Mouse (Mus musculus): Measurements from ENCODE around the gene Rps6ka2.
"Not testable (repeated sequence)": the region's sequence is repeated elsewhere in the genome, so short reads cannot be mapped to it uniquely, and the experiment has no call there.

Rps6ka2 gene

DNA sequence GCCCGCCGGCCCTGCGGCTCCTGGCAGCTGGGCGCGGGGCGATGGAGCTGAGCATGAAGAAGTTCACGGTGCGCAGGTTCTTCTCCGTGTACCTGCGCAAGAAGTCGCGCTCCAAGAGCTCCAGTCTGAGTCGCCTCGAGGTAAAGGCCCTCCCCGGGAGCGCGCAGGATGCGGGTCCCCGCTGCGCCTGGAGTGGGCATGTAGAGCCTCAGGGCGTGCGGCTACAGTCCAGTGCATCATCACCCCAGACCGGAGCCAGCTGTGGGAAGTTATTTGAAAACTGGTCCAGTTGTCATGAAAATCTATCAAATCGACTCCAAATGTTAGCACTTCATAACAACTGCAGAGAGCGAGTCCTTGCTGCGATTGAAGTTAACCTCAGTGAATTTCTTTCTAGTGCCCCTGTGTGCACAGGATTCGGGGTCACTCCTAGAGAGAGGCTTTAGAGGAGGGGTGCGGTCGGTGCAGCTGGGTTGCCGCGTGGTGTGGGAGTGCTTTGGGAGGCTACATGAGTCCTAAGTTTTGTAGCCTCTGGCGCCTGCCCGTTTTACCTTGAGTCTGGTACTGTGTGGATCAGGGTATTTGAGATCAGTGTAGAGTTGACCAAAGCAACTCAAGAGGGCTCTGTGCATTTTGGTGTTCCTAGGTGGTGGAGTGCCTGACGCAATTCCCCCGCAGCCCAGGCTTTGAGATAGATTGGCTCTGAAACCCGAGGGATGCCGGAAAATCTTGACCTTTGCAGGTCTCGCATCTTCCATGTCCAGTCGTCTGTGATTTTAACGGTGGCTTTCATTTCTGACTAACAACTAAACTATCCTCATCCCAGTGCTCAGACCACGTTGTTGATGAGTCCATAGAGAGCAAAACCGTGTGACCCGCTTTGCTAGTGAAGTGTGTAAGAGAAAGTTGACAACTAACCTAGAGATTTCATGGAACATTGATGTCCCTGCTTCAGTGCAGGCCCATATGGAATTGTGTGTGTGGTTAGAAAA lies 685 bp downstream of the Rps6ka2 start:
- DNase-seq (ENCODE audit: low spot score in 2 of 2) = peak in 1 of 2 experiments; percentile 15

DNA sequence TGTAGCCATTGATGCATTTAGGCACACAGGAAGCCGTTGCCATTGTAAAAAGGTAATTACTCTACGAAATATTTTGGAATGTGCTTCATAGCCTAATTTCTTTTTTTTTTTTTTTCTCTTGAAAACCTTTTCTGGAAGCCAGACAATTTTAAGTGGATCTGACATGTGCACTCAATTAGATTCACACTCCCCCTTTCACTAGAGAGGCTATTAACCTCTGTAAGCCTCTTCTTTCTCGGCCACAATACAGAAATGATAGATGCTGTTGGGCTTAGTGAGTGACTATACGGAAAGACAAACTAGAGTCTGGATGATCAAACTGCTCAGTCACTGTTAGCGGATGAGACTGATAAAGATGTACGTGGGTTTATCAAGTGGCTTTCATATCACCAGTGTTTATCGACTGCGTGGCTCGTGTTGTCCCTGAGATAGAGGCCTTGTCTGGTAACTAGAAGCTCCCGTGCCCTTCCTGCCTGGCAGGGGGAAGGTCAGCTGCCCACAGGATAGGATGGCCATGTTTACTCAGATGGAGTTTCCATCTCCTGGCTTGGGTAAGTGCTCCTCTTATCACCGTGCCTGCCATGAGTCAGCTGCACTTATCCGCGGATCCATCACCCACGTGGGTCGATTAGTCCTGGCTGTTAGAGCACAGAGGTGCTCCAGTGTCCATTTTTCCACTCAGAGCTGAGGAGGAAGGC lies 3.6 kb downstream of the Rps6ka2 start:
- DNase-seq (ENCODE audit: low spot score in 2 of 2) = no peak

DNA sequence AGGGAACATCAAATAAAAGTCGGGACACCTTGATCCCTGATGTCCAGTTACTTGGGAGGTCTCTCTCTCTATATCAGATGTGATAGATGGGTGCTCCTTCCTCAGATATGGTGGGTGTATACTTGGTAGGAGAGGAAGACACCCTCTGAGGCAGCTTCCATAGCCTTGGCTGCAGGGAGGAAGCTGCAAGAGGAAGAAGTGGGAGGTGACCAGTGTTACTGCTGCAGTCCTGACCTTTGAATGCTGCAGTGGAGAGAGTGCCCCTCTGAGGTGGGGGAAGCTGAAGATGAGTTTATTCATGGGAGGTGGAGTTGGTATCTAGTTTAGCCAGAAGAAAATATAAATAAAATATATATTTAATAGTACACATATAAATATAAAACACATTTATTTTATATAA lies 5.4 kb downstream of the Rps6ka2 start:
- no peak for DNase-seq (ENCODE audit: low spot score in 2 of 2)

DNA sequence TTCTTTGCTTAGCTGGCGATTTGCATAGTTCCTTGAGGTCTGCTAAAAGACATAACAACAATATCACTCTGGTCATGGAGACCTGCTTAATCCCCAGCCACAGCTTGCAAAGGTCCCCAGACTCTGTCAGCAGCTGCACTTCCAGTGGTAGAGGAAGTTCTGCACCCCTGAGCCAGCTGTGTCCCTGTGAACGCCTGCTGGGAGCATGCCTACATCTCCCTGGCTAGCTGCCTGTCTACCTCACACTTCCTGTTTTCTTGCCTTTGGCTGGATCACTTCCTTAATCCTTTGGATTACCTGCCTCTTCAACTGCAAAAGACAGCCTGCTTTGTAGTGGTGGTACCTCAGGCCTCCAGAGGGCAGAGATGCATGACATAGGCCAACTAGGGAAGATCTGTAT lies 6.5 kb downstream of the Rps6ka2 start:
- peak; percentile 43 to 74 for DNase-seq (ENCODE audit: low spot score in 2 of 2)

DNA sequence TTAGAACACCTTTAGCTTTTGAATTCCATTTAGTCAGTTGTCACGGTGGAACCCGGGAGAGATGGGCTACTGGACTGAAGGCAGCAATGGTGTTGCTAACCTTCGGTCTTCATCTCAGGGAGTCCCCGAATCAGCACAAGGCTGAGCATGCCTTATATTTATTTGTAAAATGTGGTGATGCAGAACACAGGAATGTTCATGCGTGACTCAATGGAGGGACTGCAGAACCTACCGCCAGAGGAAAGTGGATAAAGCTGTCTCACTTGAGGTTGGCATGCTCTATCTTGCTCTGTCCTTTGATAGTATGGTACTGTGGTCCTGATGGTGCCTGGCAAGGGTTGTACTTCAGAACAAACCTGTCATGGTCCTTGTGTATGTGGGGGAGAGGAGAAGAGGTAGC lies 8.3 kb downstream of the Rps6ka2 start:
- no peak for DNase-seq (ENCODE audit: low spot score in 2 of 2)

DNA sequence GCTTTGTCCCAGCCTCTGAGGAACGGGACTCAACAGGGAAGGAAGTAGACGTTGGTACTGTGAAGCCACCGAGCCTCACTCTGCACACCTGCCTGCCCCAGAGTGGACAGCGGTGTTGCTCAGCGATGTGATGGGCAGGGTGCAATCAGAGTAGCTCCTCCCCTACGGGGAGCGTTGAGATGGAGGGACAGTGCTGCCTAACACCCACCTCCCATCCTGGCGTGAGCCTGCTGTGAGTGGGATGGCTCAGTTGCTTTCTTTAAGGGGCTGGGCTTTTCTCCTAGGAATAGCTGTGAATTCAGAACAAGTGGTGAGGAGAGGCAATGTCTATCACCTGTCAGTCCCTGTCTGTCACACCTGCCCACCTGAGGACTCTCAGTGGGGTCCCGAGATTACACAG lies 12.3 kb downstream of the Rps6ka2 start:
- no peak for DNase-seq (ENCODE audit: low spot score in 2 of 2)

DNA sequence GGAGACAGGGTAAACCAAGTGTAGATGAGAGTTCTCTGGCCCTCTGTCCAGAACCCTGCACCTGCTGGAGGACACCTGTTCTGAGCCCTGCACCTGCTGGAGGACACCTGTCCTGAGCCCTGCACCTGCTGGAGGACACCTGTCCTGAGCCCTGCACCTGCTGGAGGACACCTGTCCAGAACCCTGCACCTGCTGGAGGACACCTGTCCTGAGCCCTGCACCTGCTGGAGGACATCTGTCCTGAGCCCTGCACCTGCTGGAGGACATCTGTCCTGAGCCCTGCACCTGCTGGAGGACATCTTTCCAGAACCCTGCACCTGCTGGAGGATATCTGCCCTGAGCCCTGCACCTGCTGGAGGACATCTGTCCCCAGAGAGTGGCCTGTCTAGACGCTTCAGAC lies 17.1 kb downstream of the Rps6ka2 start:
- not testable (repeated sequence) for DNase-seq (ENCODE audit: low spot score in 2 of 2)

DNA sequence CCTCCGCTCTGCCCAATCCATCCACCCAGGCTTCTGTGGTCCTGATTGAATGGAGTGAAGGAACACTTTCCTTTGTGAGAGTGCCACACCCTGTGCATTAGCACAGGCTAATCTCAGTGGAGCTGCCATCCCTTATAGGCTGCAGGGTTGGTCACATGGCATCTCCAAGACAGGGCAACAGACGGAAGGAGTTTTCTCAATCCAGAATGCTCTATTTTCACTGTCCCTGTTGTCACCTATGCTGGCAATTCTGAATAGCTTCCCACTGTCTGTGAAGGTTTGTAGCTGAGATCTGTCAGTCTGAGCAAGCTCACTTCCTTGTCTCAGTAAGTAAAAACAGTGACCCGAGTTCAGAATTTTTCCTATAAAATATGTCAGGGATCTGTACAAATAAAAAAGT lies 19.5 kb downstream of the Rps6ka2 start:
- no peak for DNase-seq (ENCODE audit: low spot score in 2 of 2)

DNA sequence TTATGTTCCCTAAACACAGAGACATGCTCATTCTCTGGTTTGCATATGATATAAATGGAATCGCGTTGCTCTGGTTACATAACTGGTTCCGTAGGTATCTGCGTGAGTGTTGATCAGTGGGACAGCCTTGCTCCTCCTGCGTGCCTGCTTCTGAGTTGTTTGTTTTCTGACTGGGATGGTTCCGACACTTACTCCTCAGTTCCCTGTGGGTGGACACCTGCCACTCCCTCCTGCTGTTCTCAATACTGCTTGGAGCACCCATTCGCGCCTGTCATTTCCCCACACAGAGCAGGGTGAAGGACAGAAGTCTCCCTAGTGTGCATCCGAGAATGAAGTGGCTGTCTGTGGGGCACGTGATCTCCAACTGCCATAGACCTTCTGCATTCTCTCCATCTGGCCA lies 20.1 kb downstream of the Rps6ka2 start:
- no peak for DNase-seq (ENCODE audit: low spot score in 2 of 2)

DNA sequence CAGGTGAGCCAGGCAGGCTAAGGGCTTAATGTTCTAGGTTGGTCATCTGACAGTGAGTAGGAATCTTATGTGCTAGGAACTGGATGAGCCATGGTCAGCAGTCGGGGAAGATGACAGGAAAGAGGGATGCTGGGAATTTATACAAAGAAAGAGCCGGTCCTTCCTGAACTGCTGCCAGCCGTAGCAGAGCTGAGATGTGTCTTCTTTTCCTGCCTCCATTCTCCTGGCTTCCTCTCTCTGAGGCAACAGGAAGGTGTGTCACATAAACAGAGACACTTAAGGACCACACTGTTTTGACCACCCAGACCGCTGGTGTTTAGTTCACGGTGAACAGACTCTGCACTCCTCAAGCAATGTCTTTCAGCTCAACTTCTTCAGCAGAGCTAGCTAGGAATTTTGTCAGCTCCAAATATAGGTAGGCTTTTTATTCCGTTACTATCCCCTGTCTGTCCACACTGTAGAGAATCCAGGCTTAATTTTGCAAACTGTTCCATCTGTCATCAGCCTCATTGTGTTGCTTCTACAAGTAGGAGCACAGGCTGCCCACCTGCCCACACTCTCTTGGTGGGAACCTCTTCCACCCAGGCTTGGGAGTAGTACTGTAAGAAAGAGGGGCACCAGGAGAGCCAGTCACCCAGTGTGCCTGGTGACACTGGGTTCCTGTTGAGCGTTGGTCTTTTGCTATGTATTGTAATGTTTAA lies 24.4 kb downstream of the Rps6ka2 start:
- DNase-seq (ENCODE audit: low spot score in 2 of 2) = no peak

DNA sequence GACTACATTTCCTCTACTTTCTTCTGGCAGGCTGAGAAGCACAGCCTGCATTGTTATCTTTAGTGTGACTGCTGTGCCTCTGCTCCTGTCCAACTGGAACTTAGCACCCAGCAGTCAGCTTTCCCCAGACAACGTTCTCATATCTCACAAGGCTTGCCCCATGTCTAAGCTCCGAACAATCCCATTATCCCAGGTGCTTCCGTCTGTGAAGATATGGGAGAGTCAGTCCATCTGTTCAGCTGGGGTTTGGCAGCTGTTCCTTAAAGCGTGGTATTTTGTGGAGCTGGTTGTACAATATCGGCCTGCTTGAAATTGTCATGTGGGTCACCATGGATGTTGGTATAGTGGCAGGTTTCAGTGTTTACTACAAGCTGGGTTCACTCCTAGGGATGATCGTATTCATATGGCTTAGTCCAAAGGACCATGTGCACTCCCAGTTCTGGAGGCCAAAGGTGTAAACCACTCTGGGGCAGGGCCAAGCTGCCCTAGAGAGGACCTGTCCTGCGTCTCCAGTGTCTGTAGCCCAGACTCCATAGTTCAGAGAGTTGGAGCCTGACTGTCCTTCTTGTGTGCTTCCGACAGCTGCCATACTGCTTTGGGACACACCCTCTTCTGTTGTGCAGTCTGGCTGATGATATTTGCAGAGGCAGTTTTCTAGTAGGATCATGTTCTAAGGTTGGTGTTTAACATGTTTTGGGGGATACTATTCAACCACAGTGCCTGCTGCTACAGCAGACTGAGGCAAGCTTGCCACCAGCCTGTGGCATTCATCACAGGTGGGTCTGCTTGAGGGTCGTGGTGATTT lies 27.4 kb downstream of the Rps6ka2 start:
- peak in 1 of 2 experiments; percentile 31 for DNase-seq (ENCODE audit: low spot score in 2 of 2)

DNA sequence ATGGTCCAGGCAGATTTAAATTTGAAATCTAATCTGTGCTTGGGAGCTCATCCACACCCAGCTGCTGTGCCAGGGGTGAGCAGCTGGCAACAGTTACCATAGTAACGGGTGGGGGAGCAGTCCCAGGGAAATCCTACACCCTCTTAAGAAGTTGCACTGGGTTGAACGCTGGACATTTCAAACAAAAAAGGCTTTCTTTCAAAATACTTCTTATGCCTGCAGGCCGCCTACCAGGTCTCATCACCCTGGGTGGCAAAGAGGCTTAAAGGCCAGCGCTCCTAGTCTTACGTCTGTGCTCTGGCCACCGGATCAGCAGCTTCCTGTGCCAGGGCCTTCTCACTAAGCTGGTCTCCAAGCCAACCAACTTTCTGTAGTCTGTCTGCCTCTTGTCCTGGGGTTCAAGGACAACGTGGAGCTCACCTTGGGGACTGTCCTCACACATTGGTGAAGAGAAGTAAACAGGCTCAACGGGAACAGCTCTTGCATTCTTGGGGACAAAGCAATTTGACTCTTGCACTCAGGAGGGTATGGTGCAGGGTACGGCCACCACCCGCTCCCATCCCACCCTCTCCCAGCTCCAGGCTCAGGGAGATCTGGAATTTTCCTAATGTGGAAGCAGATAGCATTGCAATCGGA lies 35.0 kb downstream of the Rps6ka2 start:
- no peak for DNase-seq (ENCODE audit: low spot score in 2 of 2)

DNA sequence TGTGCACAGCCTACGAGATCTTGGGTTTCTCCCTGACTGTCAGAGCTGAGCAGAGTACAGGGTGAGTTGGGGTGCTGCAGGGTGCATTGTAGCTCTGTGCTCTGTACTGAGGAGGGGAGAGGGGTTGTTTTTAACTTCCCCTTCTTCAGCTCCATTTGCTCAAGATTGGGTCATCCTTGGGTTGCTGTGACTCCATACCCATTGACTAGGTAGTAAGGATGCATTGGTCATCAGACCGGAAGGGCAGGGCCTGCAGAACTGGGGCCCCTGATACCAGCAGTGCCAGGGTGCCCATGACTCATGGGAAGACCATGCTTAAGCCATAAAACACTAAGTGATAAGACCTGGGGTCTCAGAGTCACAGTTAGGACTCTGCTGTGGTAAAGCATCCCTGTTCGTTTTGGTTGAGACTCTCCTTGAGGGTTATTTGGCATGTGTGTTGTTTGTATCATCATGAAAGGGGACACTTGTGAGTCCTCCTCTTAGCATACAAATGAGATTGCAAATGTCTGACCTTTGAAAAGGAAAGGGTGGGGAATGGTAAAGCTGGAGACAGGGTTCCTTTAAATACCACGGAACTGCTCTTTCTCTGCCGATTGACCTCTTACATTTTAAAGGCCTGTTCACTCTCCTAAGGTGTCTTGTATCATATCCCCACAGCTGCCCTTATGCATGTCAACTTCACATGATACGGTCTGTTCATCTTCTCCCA lies 36.7 kb downstream of the Rps6ka2 start:
- DNase-seq (ENCODE audit: low spot score in 2 of 2) = no peak

DNA sequence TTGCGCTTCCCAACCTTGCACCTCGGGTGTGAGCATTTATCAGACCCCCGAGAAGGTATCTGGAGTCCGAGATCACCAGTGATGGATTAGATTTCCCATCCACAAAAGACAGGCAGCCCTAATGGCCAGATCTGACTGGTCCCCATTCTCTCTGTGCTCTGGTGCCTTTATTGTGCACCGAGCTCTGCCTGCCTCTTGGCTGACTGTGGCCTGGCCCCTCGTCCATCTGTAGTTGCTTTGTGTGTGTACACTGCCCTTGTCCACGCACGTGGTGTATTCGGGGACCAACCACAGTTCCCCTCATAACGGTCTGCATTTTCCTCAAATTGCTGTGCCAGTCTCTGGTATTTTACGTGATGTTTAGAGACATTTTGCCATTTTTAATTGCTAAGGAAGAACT lies 40.7 kb downstream of the Rps6ka2 start:
- no peak for DNase-seq (ENCODE audit: low spot score in 2 of 2)

DNA sequence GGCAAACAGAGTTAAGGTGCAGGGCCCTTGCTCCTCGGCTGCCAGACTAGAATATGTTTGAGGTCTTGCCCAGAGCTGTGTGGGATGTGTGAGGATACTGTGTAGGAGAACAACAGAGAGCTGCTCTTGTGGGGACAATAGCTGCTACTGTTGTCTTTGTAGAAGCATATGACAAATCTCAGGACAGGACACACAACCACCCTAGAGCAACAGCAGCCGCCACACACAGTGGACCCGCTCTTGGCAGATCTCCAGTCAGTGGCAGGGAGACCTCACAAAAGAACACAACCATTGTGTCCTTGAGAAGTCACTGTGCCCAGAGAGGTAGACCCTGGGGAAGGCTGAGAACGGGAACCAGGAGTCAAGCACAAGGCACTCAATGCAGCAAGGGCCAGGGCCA lies 42.0 kb downstream of the Rps6ka2 start:
- DNase-seq (ENCODE audit: low spot score in 2 of 2) = no peak

DNA sequence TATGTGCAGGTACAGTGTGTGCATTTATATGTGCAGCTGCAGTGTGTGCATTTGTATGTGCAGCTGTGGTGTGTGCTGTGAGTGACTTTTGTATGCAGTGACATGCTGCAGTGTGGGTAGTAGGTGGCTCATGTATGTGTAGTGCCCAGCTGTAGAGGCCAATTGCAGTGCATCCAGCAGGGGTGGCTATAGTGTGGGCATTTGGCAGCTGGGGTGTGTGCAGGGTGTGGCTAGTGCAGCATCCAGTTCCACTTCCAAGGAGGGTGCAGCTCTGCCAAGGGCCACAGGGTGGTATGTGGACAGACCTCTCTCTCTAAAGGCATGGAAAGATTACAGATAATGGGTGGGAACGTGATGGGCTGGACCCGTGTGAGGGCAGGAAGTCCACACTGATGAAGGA lies 43.3 kb downstream of the Rps6ka2 start:
- no peak for DNase-seq (ENCODE audit: low spot score in 2 of 2)

DNA sequence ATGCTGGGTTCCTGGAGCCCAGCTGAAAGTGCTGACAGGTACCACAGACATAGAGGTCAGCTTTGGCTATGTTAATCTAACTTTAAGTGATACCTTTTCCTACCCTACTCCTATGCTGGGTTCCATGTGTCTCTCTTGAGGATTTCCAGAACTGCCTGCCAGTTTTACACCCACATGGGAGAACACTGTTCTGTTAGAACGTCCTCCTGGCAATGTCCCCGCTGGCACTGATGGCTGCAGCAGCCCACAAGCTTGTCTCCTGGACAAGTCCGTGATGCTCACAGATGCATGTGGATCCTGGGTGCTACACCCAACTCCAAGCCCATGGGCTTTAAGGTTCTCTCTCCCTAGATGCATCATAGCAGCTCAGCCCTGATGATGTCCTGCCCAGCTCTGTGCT lies 44.1 kb downstream of the Rps6ka2 start:
- DNase-seq (ENCODE audit: low spot score in 2 of 2) = no peak

DNA sequence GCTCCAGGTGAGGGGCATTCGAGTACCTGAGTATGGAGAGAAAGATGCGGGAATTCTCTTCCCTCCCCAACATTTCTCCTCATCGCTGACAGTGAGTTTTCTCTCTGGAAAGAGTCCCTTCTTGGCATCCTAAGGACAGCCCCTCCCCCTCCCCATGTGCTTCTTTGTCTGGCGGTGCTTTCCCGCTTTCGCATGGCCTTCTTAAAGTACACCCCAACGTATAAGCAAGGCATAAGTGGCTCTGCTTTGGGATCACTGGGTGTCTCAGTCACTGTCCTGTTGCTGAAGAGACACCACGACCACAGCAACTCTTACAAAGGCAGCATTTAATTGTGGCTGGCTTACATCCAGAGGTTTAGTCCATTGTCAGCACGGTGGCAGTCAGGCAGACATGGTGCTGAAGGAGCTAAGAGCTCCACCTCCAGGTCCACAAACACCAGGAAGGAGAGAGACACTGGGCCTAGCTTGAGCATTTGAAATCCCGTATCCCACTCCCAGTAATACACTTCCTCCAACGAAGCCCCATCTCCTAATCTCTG lies 47.9 kb downstream of the Rps6ka2 start:
- DNase-seq (ENCODE audit: low spot score in 2 of 2) = no peak

DNA sequence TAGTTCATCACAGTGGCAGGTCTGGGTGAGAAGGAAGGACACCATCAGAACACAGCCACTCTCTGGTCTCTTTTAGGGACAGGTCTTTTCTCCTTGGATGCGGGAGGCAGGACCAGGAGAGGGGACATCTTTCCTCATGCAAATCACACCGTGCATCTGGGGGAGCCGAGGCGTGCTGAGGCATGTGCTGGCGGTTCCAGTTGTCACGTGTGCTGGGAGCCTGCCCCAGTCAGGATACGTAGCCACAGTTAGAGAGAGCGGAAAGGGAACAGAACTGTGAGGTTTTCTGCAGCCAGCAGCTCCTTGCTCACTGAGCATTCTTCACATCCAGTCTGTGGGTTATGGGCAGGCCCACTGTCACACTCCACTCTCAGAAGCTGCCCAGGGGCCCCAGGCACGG lies 48.5 kb downstream of the Rps6ka2 start:
- no peak for DNase-seq (ENCODE audit: low spot score in 2 of 2)

DNA sequence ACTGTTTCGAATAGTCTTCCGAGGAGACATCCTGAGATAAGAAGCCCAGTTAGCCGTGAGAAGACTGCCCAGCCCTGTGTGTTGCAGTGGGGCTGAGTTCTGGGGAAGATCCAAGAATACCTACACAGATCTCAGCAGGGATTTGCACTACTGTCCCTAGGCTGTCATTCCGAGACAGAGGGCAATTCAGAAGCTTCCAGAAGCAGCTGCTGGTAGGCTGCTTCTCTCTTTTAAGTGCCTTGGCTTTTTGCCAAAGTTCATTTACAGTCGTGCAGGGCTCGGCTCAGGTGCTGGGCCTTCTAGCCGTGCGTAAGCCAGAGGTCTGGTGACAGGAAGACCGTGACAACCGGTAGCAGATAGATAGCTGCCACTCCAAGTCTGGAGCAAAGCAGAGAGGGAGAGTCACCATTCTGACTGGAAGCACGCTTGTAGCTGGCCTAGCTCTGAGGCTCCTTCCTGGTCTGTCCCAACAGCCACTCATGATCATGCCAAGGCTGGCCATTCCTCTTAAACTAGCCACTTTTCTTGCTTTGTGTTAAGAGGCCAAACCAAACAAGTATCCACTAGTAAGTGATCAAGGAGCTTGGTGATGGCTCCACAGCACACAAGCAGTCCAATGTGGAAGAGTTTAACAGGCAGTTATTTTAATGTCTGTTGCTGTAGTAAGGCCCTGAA lies 49.3 kb downstream of the Rps6ka2 start:
- peak in 1 of 2 experiments; percentile 12 for DNase-seq (ENCODE audit: low spot score in 2 of 2)

Data from heart, adult 9 months (tissue).